ENCODE assay signal across 12 mouse cellular contexts in genomic region chr5:5686973-5687372, GRCm38 (mm10). TPM values are rescaled to one million over a fixed set of nuclear protein-coding genes. Genes with fewer than 3 reads are reported as not detected.
DNase-seq lines count a peak whose midpoint lies in the region; ATAC-seq and TF ChIP-seq lines count a peak whose summit lies in the region.
"Had no signal": no experiment of that assay in that cellular context is flagged by ENCODE, and none has a peak within 500 bp of the region (broad histone marks: within the 10 kb centered on the region; RNA-seq: fewer than 3 reads in every experiment).

No protein-coding gene starts in this region.

- no peak overlapping the region for H3K4me3 ChIP-seq in kidney, adult 2 months (ENCODE audit: insufficient read depth, low read depth, low read length)
- H3K4me3 ChIP-seq in testis, adult 2 months (ENCODE audit: control insufficient read depth, low read depth, low read length) = no peak overlapping the region
- H3K4me3 ChIP-seq in embryonic facial prominence, embryonic 14.5 days (ENCODE audit: low read depth, low read length) = no peak overlapping the region
- no peak overlapping the region for H3K4me3 ChIP-seq in midbrain, embryonic 13.5 days (replicated peaks)
- H3K4me3 ChIP-seq: gastrocnemius, adult 2 months; heart, embryonic 15.5 days; stomach, embryonic 15.5 days had no signal

- no peaks in the 10 kb centered on the region for H3K9me3 ChIP-seq in embryonic facial prominence, embryonic 14.5 days (ENCODE audit: control insufficient read depth, low read length)
- no peaks in the 10 kb centered on the region for H3K9me3 ChIP-seq in midbrain, embryonic 13.5 days
- H3K9me3 ChIP-seq: heart, embryonic 15.5 days; stomach, embryonic 15.5 days had no signal

- peaks cover 28% of the 10 kb centered on the region; the same call in 1 of the 2 replicates for H3K4me1 ChIP-seq in kidney, adult 2 months (ENCODE audit: control insufficient read depth, insufficient read depth, low read length)
- H3K4me1 ChIP-seq in testis, adult 2 months (ENCODE audit: control insufficient read depth, insufficient read depth, low read length) = peaks cover 3% of the 10 kb centered on the region; the same call in 1 of the 2 replicates
- peaks cover 4% of the 10 kb centered on the region; the same call in 1 of the 2 replicates for H3K4me1 ChIP-seq in embryonic facial prominence, embryonic 14.5 days (ENCODE audit: control insufficient read depth, insufficient read depth, low read length)
- no peaks in the 10 kb centered on the region for H3K4me1 ChIP-seq in midbrain, embryonic 13.5 days (replicated peaks)
- H3K4me1 ChIP-seq: stomach, embryonic 15.5 days had no signal

- no peak overlapping the region for H3K9ac ChIP-seq in embryonic facial prominence, embryonic 14.5 days (ENCODE audit: low read depth, low read length)
- no peak overlapping the region for H3K9ac ChIP-seq in midbrain, embryonic 13.5 days (replicated peaks)
- H3K9ac ChIP-seq: heart, embryonic 15.5 days; stomach, embryonic 15.5 days had no signal

- no peak for TF ChIP-seq POLR2A in kidney, adult 2 months (IDR thresholded peaks at IDR 0.05; ENCODE audit: low read depth, low read length)
- no peak for TF ChIP-seq POLR2A in testis, adult 2 months (IDR thresholded peaks at IDR 0.05; ENCODE audit: control insufficient read depth, low read depth, low read length)

- TF ChIP-seq CTCF in kidney, adult 2 months (conservative IDR thresholded peaks at IDR 0.05; ENCODE audit: insufficient read depth, insufficient read length, low read depth, low read length) = no peak
- no peak for TF ChIP-seq CTCF in testis, adult 2 months (IDR thresholded peaks at IDR 0.05; ENCODE audit: control insufficient read depth, insufficient read depth, insufficient replicate concordance, low read depth, low read length)

- no peak overlapping the region for H3K27ac ChIP-seq in kidney, adult 2 months (ENCODE audit: insufficient read depth, low read depth, low read length)
- H3K27ac ChIP-seq in testis, adult 2 months (ENCODE audit: control insufficient read depth, insufficient read depth, low read depth, low read length) = peak overlapping the region; percentile 54; the same call in 1 of the 2 replicates
- H3K27ac ChIP-seq in embryonic facial prominence, embryonic 14.5 days (replicated peaks; ENCODE audit: low read depth, low read length) = no peak overlapping the region
- no peak overlapping the region for H3K27ac ChIP-seq in midbrain, embryonic 13.5 days
- H3K27ac ChIP-seq: gastrocnemius, adult 2 months; heart, embryonic 15.5 days; stomach, embryonic 15.5 days had no signal

- H3K27me3 ChIP-seq in kidney, adult 2 months (replicated peaks; ENCODE audit: control insufficient read depth, insufficient read depth, low read length) = no peaks in the 10 kb centered on the region
- H3K27me3 ChIP-seq in testis, adult 2 months (ENCODE audit: control insufficient read depth, insufficient read depth, low read length) = no peaks in the 10 kb centered on the region
- no peaks in the 10 kb centered on the region for H3K27me3 ChIP-seq in embryonic facial prominence, embryonic 14.5 days (replicated peaks; ENCODE audit: control insufficient read depth, insufficient read depth, low read length)
- H3K27me3 ChIP-seq in midbrain, embryonic 13.5 days = 0 out of 2 replicates have a peak, but pooled peaks cover 6% of the 10 kb centered on the region
- H3K27me3 ChIP-seq: heart, embryonic 15.5 days; stomach, embryonic 15.5 days had no signal

- 0% methylated on average over 1 of the region's 1 CpGs for WGBS in kidney, adult 2 months
- WGBS in embryonic facial prominence, embryonic 14.5 days = 4% methylated on average over 1 of the region's 1 CpGs
- WGBS in midbrain, embryonic 13.5 days = 16% methylated on average over 1 of the region's 1 CpGs

- no peaks in the 10 kb centered on the region; the same call in 1 of the 2 replicates for H3K36me3 ChIP-seq in kidney, adult 2 months (ENCODE audit: control insufficient read depth, insufficient read depth, low read length)
- H3K36me3 ChIP-seq in testis, adult 2 months (ENCODE audit: control insufficient read depth, insufficient read depth, low read length) = no peaks in the 10 kb centered on the region
- H3K36me3 ChIP-seq in embryonic facial prominence, embryonic 14.5 days (ENCODE audit: control insufficient read depth, insufficient read depth, low read length) = no peaks in the 10 kb centered on the region
- no peaks in the 10 kb centered on the region for H3K36me3 ChIP-seq in midbrain, embryonic 13.5 days
- H3K36me3 ChIP-seq: heart, embryonic 15.5 days; stomach, embryonic 15.5 days had no signal

- DNase-seq in kidney, adult 2 months = peak; percentile 17
- DNase-seq in kidney, postnatal 25 days = no peak
- no peak for DNase-seq in testis, postnatal 14 days (ENCODE audit: low spot score)
- DNase-seq in embryonic facial prominence, embryonic 14.5 days (ENCODE audit: low spot score) = peak; percentile 31
- no peak for DNase-seq in retina, embryonic 14.5 days (ENCODE audit: low spot score)
- DNase-seq in right cerebral cortex, postnatal 4 days = no peak
- DNase-seq: adrenal gland, adult 2 months; gastrocnemius, adult 2 months had no signal

- ATAC-seq in embryonic facial prominence, embryonic 14.5 days (ENCODE audit: low read depth) = no peak
- ATAC-seq in midbrain, embryonic 13.5 days = no peak

- no peak overlapping the region for H3K4me2 ChIP-seq in embryonic facial prominence, embryonic 14.5 days (ENCODE audit: low read depth, low read length)
- no peak overlapping the region for H3K4me2 ChIP-seq in midbrain, embryonic 13.5 days (replicated peaks)
- H3K4me2 ChIP-seq: heart, embryonic 15.5 days; stomach, embryonic 15.5 days had no signal

RNA-seq across cellular contexts. Expression of gene Steap2, which starts 7.4 kb away (rescaled TPM):
- polyA plus RNA-seq in kidney, adult 2 months (2012; rRNA removed) = 71.7 and 76.1 TPM in 2 replicates
- polyA plus RNA-seq in testis, adult 2 months (2012; rRNA removed) = 4.4 and 6.2 TPM in 2 replicates
- 5.6 and 6.6 TPM in 2 replicates for polyA plus RNA-seq in embryonic facial prominence, embryonic 14.5 days (2014; fragmentation: Nextera tagmentation; extraction: Ambion mirVana)
- 5.6 and 6.6 TPM in 2 replicates for polyA plus RNA-seq in midbrain, embryonic 13.5 days (2015; fragmentation: Nextera tagmentation; extraction: Ambion mirVana)

RNA-seq across cellular contexts. Expression of gene Cfap69, which starts 22.9 kb away (rescaled TPM):
- 3.8 and 4.5 TPM in 2 replicates for polyA plus RNA-seq in kidney, adult 2 months (2012; rRNA removed)
- polyA plus RNA-seq in testis, adult 2 months (2012; rRNA removed) = 163 and 169 TPM in 2 replicates
- polyA plus RNA-seq in embryonic facial prominence, embryonic 14.5 days (2014; fragmentation: Nextera tagmentation; extraction: Ambion mirVana) = 3.3 and 4.2 TPM in 2 replicates
- 5.8 and 8.3 TPM in 2 replicates for polyA plus RNA-seq in midbrain, embryonic 13.5 days (2015; fragmentation: Nextera tagmentation; extraction: Ambion mirVana)

Comparison
In these comparisons a context has a peak if more than half of its experiments do, and no peak if none do; other contexts are left out.
1. DNase-seq: peak in kidney, adult 2 months (single experiment) and embryonic facial prominence, embryonic 14.5 days (single experiment); none in kidney, postnatal 25 days (0 of 2), testis, postnatal 14 days (single experiment), retina, embryonic 14.5 days (single experiment) and right cerebral cortex, postnatal 4 days (single experiment).
2. RNA of gene Cfap69, which starts 22.9 kb away (polyA plus RNA-seq): 163 to 169 TPM in testis, adult 2 months; 5.8 to 8.3 TPM in midbrain, embryonic 13.5 days, 3.8 to 4.5 TPM in kidney, adult 2 months and 3.3 to 4.2 TPM in embryonic facial prominence, embryonic 14.5 days; every median in the first group is over 10 times any median in the second.